29 mouse cellular contexts compared by ENCODE assay signal in the genomic region with DNA sequence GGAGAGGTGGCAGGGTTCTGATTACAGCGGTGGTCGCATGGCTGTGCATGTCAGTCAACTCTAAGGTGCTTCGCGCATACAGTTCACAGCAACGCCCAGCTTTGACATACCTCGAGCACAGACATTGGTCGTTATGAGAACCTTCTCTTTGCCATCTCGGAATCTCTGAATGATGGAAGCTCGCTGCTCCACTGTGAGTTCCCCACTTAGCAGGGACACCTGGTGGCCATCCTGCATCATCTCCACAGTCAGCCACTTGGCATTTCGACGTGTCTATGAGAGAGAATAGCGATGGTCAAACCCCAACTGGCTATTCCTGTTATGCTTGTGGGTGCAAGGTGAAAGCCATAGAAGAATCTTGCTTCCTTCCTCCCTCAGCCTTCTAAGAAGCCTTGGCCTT. TPM values are rescaled to one million over a fixed set of nuclear protein-coding genes. Genes with fewer than 3 reads are reported as not detected.
DNase-seq lines count a peak whose midpoint lies in the region; ATAC-seq and TF ChIP-seq lines count a peak whose summit lies in the region.
"Had no signal": no experiment of that assay in that cellular context is flagged by ENCODE, and none has a peak within 500 bp of the region (broad histone marks: within the 10 kb centered on the region; RNA-seq: fewer than 3 reads in every experiment).

No protein-coding gene starts in this region.

- no peak overlapping the region for H3K4me2 ChIP-seq in forebrain, postnatal 0 days (ENCODE audit: low read depth)
- H3K4me2 ChIP-seq in forebrain, embryonic 16.5 days (ENCODE audit: low read length): no peak overlapping the region
- H3K4me2 ChIP-seq in kidney, postnatal 0 days (ENCODE audit: low read length): no peak overlapping the region
- no peak overlapping the region for H3K4me2 ChIP-seq in kidney, embryonic 15.5 days
- H3K4me2 ChIP-seq in midbrain, postnatal 0 days (ENCODE audit: low read depth, low read length, poor library complexity, severe bottlenecking): no peak overlapping the region
- no peak overlapping the region for H3K4me2 ChIP-seq in midbrain, embryonic 15.5 days
- H3K4me2 ChIP-seq: liver, embryonic 11.5 days; neural tube, embryonic 12.5 days had no signal

- no peak for DNase-seq in forebrain, postnatal 0 days
- no peak for DNase-seq in kidney, postnatal 0 days (ENCODE audit: low spot score)
- peak; percentile 20 for DNase-seq in midbrain, postnatal 0 days (ENCODE audit: low spot score)
- no peak for DNase-seq in gastrocnemius, postnatal 25 days
- DNase-seq: adrenal gland, adult 8-10 months; cerebellum, adult 9-10 months; kidney, adult 11 months; kidney, postnatal 36 days; lung, postnatal 14 days; right cerebral cortex, postnatal 14 days; thymus, postnatal 14 days had no signal

- WGBS in forebrain, postnatal 0 days: 74% methylated on average over 12 of the region's 12 CpGs
- 74% methylated on average over 12 of the region's 12 CpGs for whole genome bisulfite sequencing in forebrain, embryonic 16.5 days
- WGBS in kidney, postnatal 0 days: 72% methylated on average over 12 of the region's 12 CpGs
- 76% methylated on average over 12 of the region's 12 CpGs for WGBS in kidney, embryonic 15.5 days
- WGBS in midbrain, postnatal 0 days: 69% methylated on average over 12 of the region's 12 CpGs
- WGBS in midbrain, embryonic 15.5 days: 75% methylated on average over 12 of the region's 12 CpGs

- TF ChIP-seq CTCF in forebrain, postnatal 0 days (IDR thresholded peaks at IDR 0.05; ENCODE audit: low read depth): peak; percentile 56
- TF ChIP-seq CTCF in kidney, postnatal 0 days (IDR thresholded peaks at IDR 0.05; ENCODE audit: low read depth): peak; percentile 47; the same call in 1 of the 2 replicates
- peak; percentile 69 for TF ChIP-seq CTCF in midbrain, postnatal 0 days (IDR thresholded peaks at IDR 0.05)

- 0 out of 2 replicates have a peak, but pooled peaks have one; percentile 30 for ATAC-seq in forebrain, postnatal 0 days
- ATAC-seq in forebrain, embryonic 16.5 days: no peak
- no peak for ATAC-seq in kidney, postnatal 0 days (replicated peaks; ENCODE audit: low FRiP score, low read depth)
- ATAC-seq in kidney, embryonic 15.5 days (replicated peaks; ENCODE audit: low FRiP score): no peak
- ATAC-seq in midbrain, postnatal 0 days (ENCODE audit: low FRiP score): no peak
- ATAC-seq in midbrain, embryonic 15.5 days (replicated peaks): no peak
- ATAC-seq in erythroid progenitor cell, adult 5-6 weeks (replicated peaks; ENCODE audit: low FRiP score, poor library complexity, severe bottlenecking): no peak
- ATAC-seq: CD4-positive, CD25-positive, alpha-beta regulatory T cell, adult 4 months had no signal

- no peaks in the 10 kb centered on the region for H3K4me1 ChIP-seq in forebrain, postnatal 0 days (ENCODE audit: insufficient read depth)
- no peaks in the 10 kb centered on the region for H3K4me1 ChIP-seq in forebrain, embryonic 16.5 days (replicated peaks; ENCODE audit: control insufficient read depth, insufficient read depth, low read length)
- no peaks in the 10 kb centered on the region for H3K4me1 ChIP-seq in kidney, postnatal 0 days (replicated peaks; ENCODE audit: insufficient read depth, low read length)
- no peaks in the 10 kb centered on the region for H3K4me1 ChIP-seq in kidney, embryonic 15.5 days
- no peaks in the 10 kb centered on the region for H3K4me1 ChIP-seq in midbrain, postnatal 0 days (ENCODE audit: insufficient read depth, low read length)
- no peaks in the 10 kb centered on the region for H3K4me1 ChIP-seq in midbrain, embryonic 15.5 days

- no peak overlapping the region for H3K4me3 ChIP-seq in forebrain, postnatal 0 days (ENCODE audit: low read depth, low read length)
- H3K4me3 ChIP-seq in forebrain, embryonic 16.5 days (replicated peaks; ENCODE audit: low read length): no peak overlapping the region
- H3K4me3 ChIP-seq in kidney, postnatal 0 days (replicated peaks; ENCODE audit: low read depth, low read length): no peak overlapping the region
- H3K4me3 ChIP-seq in kidney, embryonic 15.5 days (replicated peaks): no peak overlapping the region
- H3K4me3 ChIP-seq in midbrain, postnatal 0 days (ENCODE audit: low read depth, low read length): no peak overlapping the region
- H3K4me3 ChIP-seq in midbrain, embryonic 15.5 days: no peak overlapping the region
- H3K4me3 ChIP-seq: neural tube, embryonic 12.5 days had no signal

- H3K27me3 ChIP-seq in forebrain, postnatal 0 days (ENCODE audit: insufficient read depth, low read length): no peaks in the 10 kb centered on the region
- no peaks in the 10 kb centered on the region for H3K27me3 ChIP-seq in forebrain, embryonic 16.5 days (replicated peaks; ENCODE audit: control insufficient read depth, insufficient read depth, low read length)
- no peaks in the 10 kb centered on the region for H3K27me3 ChIP-seq in kidney, postnatal 0 days (ENCODE audit: insufficient read depth, low read length)
- H3K27me3 ChIP-seq in kidney, embryonic 15.5 days: no peaks in the 10 kb centered on the region
- no peaks in the 10 kb centered on the region for H3K27me3 ChIP-seq in midbrain, postnatal 0 days (ENCODE audit: insufficient read depth, low read length)
- H3K27me3 ChIP-seq in midbrain, embryonic 15.5 days (replicated peaks): no peaks in the 10 kb centered on the region
- H3K27me3 ChIP-seq: neural tube, embryonic 12.5 days had no signal

- H3K9me3 ChIP-seq in forebrain, postnatal 0 days (ENCODE audit: low read length): no peaks in the 10 kb centered on the region
- no peaks in the 10 kb centered on the region for H3K9me3 ChIP-seq in forebrain, embryonic 16.5 days (ENCODE audit: control insufficient read depth, low read length)
- no peaks in the 10 kb centered on the region for H3K9me3 ChIP-seq in kidney, postnatal 0 days (replicated peaks; ENCODE audit: low read length)
- no peaks in the 10 kb centered on the region for H3K9me3 ChIP-seq in kidney, embryonic 15.5 days (replicated peaks)
- H3K9me3 ChIP-seq in midbrain, postnatal 0 days (ENCODE audit: low read length): no peaks in the 10 kb centered on the region
- H3K9me3 ChIP-seq in midbrain, embryonic 15.5 days: no peaks in the 10 kb centered on the region
- H3K9me3 ChIP-seq: neural tube, embryonic 12.5 days had no signal

- peaks cover 24% of the 10 kb centered on the region for H3K36me3 ChIP-seq in forebrain, postnatal 0 days (ENCODE audit: insufficient read depth)
- peaks cover 12% of the 10 kb centered on the region for H3K36me3 ChIP-seq in forebrain, embryonic 16.5 days (ENCODE audit: control insufficient read depth, insufficient read depth)
- H3K36me3 ChIP-seq in kidney, postnatal 0 days (ENCODE audit: insufficient read depth, low read length): no peaks in the 10 kb centered on the region
- no peaks in the 10 kb centered on the region for H3K36me3 ChIP-seq in kidney, embryonic 15.5 days
- peaks cover 49% of the 10 kb centered on the region for H3K36me3 ChIP-seq in midbrain, postnatal 0 days (ENCODE audit: insufficient read depth, low read length)
- H3K36me3 ChIP-seq in midbrain, embryonic 15.5 days (replicated peaks): peaks cover 17% of the 10 kb centered on the region

- H3K27ac ChIP-seq in forebrain, postnatal 0 days (ENCODE audit: low read depth, low read length): no peak overlapping the region
- no peak overlapping the region for H3K27ac ChIP-seq in forebrain, embryonic 16.5 days (ENCODE audit: low read length)
- H3K27ac ChIP-seq in kidney, postnatal 0 days: no peak overlapping the region
- no peak overlapping the region for H3K27ac ChIP-seq in kidney, embryonic 15.5 days
- H3K27ac ChIP-seq in midbrain, postnatal 0 days (ENCODE audit: low read depth, low read length): no peak overlapping the region
- no peak overlapping the region for H3K27ac ChIP-seq in midbrain, embryonic 15.5 days
- H3K27ac ChIP-seq: neural tube, embryonic 12.5 days had no signal

- no peak overlapping the region for H3K9ac ChIP-seq in forebrain, postnatal 0 days
- no peak overlapping the region for H3K9ac ChIP-seq in forebrain, embryonic 16.5 days (replicated peaks; ENCODE audit: low read depth, low read length)
- no peak overlapping the region for H3K9ac ChIP-seq in kidney, postnatal 0 days (ENCODE audit: low read depth, low read length)
- no peak overlapping the region for H3K9ac ChIP-seq in kidney, embryonic 15.5 days
- H3K9ac ChIP-seq in midbrain, postnatal 0 days (replicated peaks; ENCODE audit: low read length, poor library complexity, severe bottlenecking): no peak overlapping the region
- H3K9ac ChIP-seq in midbrain, embryonic 15.5 days: no peak overlapping the region
- H3K9ac ChIP-seq: neural tube, embryonic 12.5 days had no signal

RNA-seq across cellular contexts. Expression of gene Ddx25, which starts 12.6 kb away (rescaled TPM):
- total RNA-seq in forebrain, postnatal 0 days (2014; rRNA removed): 22.2 and 23.5 TPM in 2 replicates
- polyA plus RNA-seq in forebrain, postnatal 0 days (2015; fragmentation: Nextera tagmentation; extraction: Ambion mirVana): 23.6 and 25.6 TPM in 2 replicates
- polyA plus RNA-seq in forebrain, embryonic 16.5 days (2015; fragmentation: Nextera tagmentation; extraction: Ambion mirVana): 19.4 and 21.6 TPM in 2 replicates
- 0.96 and 0.97 TPM in 2 replicates for polyA plus RNA-seq in kidney, postnatal 0 days (2015; fragmentation: Nextera tagmentation; extraction: Ambion mirVana)
- polyA plus RNA-seq in kidney, embryonic 15.5 days (2015; fragmentation: Nextera tagmentation; extraction: Ambion mirVana): 2.3 and 2.4 TPM in 2 replicates
- 24.1 and 28.6 TPM in 2 replicates for total RNA-seq in midbrain, postnatal 0 days (2014; rRNA removed)
- 28.5 and 28.7 TPM in 2 replicates for polyA plus RNA-seq in midbrain, postnatal 0 days (2015; fragmentation: Nextera tagmentation; extraction: Ambion mirVana)
- polyA plus RNA-seq in midbrain, embryonic 15.5 days (2015; fragmentation: Nextera tagmentation; extraction: Ambion mirVana): 27.9 and 30.0 TPM in 2 replicates
- under 0.01 TPM in 1 of 2 replicates, not detected in the other for total RNA-seq in erythroid progenitor cell, adult 5-6 weeks (2015; ENCODE audit: low replicate concordance)
- total RNA-seq in erythroid progenitor cell, adult 5-6 weeks (2017; ENCODE audit: low replicate concordance): 0.23 TPM in 1 of 2 replicates, not detected in the other
- not detected for total RNA-seq in gastrocnemius, postnatal 25 days (2021)
- total RNA-seq: megakaryocyte-erythroid progenitor cell, adult 5-6 weeks had no signal

RNA-seq across cellular contexts. Expression of gene Pus3, which starts 12.7 kb away (rescaled TPM):
- total RNA-seq in forebrain, postnatal 0 days (2014; rRNA removed): 18.8 and 19.2 TPM in 2 replicates
- 13.9 and 15.2 TPM in 2 replicates for polyA plus RNA-seq in forebrain, postnatal 0 days (2015; fragmentation: Nextera tagmentation; extraction: Ambion mirVana)
- polyA plus RNA-seq in forebrain, embryonic 16.5 days (2015; fragmentation: Nextera tagmentation; extraction: Ambion mirVana): 15.7 and 20.6 TPM in 2 replicates
- 20.0 and 20.2 TPM in 2 replicates for polyA plus RNA-seq in kidney, postnatal 0 days (2015; fragmentation: Nextera tagmentation; extraction: Ambion mirVana)
- 21.8 and 22.0 TPM in 2 replicates for polyA plus RNA-seq in kidney, embryonic 15.5 days (2015; fragmentation: Nextera tagmentation; extraction: Ambion mirVana)
- 9.6 and 12.8 TPM in 2 replicates for total RNA-seq in midbrain, postnatal 0 days (2014; rRNA removed)
- 13.3 and 14.2 TPM in 2 replicates for polyA plus RNA-seq in midbrain, postnatal 0 days (2015; fragmentation: Nextera tagmentation; extraction: Ambion mirVana)
- 14.8 and 16.0 TPM in 2 replicates for polyA plus RNA-seq in midbrain, embryonic 15.5 days (2015; fragmentation: Nextera tagmentation; extraction: Ambion mirVana)
- 7.9 and 10.1 TPM in 2 replicates for total RNA-seq in erythroid progenitor cell, adult 5-6 weeks (2015; ENCODE audit: low replicate concordance)
- total RNA-seq in erythroid progenitor cell, adult 5-6 weeks (2017; ENCODE audit: low replicate concordance): 4.1 and 8.5 TPM in 2 replicates
- total RNA-seq in gastrocnemius, postnatal 25 days (2021): 1 to 10 TPM; 7.0 to 9.2 TPM

RNA-seq across cellular contexts. Expression of gene Pate2, which starts 24.4 kb away (rescaled TPM):
- 0.62 and 2.6 TPM in 2 replicates for total RNA-seq in forebrain, postnatal 0 days (2014; rRNA removed)
- 0.67 and 0.90 TPM in 2 replicates for polyA plus RNA-seq in forebrain, postnatal 0 days (2015; fragmentation: Nextera tagmentation; extraction: Ambion mirVana)
- 1.3 and 2.3 TPM in 2 replicates for polyA plus RNA-seq in forebrain, embryonic 16.5 days (2015; fragmentation: Nextera tagmentation; extraction: Ambion mirVana)
- polyA plus RNA-seq in kidney, postnatal 0 days (2015; fragmentation: Nextera tagmentation; extraction: Ambion mirVana): 0.28 and 0.36 TPM in 2 replicates
- polyA plus RNA-seq in kidney, embryonic 15.5 days (2015; fragmentation: Nextera tagmentation; extraction: Ambion mirVana): 1.0 TPM in 2 replicates
- 0.14 and 0.33 TPM in 2 replicates for total RNA-seq in midbrain, postnatal 0 days (2014; rRNA removed)
- polyA plus RNA-seq in midbrain, postnatal 0 days (2015; fragmentation: Nextera tagmentation; extraction: Ambion mirVana): 0.42 and 0.54 TPM in 2 replicates
- 1.2 TPM in 2 replicates for polyA plus RNA-seq in midbrain, embryonic 15.5 days (2015; fragmentation: Nextera tagmentation; extraction: Ambion mirVana)
- not detected in 2 replicates for total RNA-seq in erythroid progenitor cell, adult 5-6 weeks (2015; ENCODE audit: low replicate concordance)
- total RNA-seq in erythroid progenitor cell, adult 5-6 weeks (2017; ENCODE audit: low replicate concordance): 0.53 and 3.1 TPM in 2 replicates
- not detected for total RNA-seq in gastrocnemius, postnatal 25 days (2021)
- total RNA-seq: monocyte, adult 5-6 weeks had no signal
- polyA plus RNA-seq: CD4-positive, CD25-positive, alpha-beta regulatory T cell, adult 4 months had no signal

RNA-seq across cellular contexts. Expression of gene Hyls1, which starts 24.5 kb away (rescaled TPM):
- total RNA-seq in forebrain, postnatal 0 days (2014; rRNA removed): 15.8 and 16.6 TPM in 2 replicates
- polyA plus RNA-seq in forebrain, postnatal 0 days (2015; fragmentation: Nextera tagmentation; extraction: Ambion mirVana): 13.6 and 14.8 TPM in 2 replicates
- polyA plus RNA-seq in forebrain, embryonic 16.5 days (2015; fragmentation: Nextera tagmentation; extraction: Ambion mirVana): 25.1 and 26.3 TPM in 2 replicates
- 7.6 and 8.1 TPM in 2 replicates for polyA plus RNA-seq in kidney, postnatal 0 days (2015; fragmentation: Nextera tagmentation; extraction: Ambion mirVana)
- polyA plus RNA-seq in kidney, embryonic 15.5 days (2015; fragmentation: Nextera tagmentation; extraction: Ambion mirVana): 15.5 and 15.6 TPM in 2 replicates
- total RNA-seq in midbrain, postnatal 0 days (2014; rRNA removed): 7.9 and 8.9 TPM in 2 replicates
- 9.2 and 10.7 TPM in 2 replicates for polyA plus RNA-seq in midbrain, postnatal 0 days (2015; fragmentation: Nextera tagmentation; extraction: Ambion mirVana)
- 14.5 and 16.3 TPM in 2 replicates for polyA plus RNA-seq in midbrain, embryonic 15.5 days (2015; fragmentation: Nextera tagmentation; extraction: Ambion mirVana)
- total RNA-seq in erythroid progenitor cell, adult 5-6 weeks (2015; ENCODE audit: low replicate concordance): 30.6 and 41.8 TPM in 2 replicates
- 28.7 and 37.7 TPM in 2 replicates for total RNA-seq in erythroid progenitor cell, adult 5-6 weeks (2017; ENCODE audit: low replicate concordance)
- total RNA-seq in gastrocnemius, postnatal 25 days (2021): 1 to 10 TPM; 1.0 to 1.1 TPM

RNA-seq across cellular contexts. Expression of gene Gm1113, which starts 27.6 kb away (rescaled TPM):
- total RNA-seq in forebrain, postnatal 0 days (2014; rRNA removed): not detected in 2 replicates
- not detected in 2 replicates for polyA plus RNA-seq in forebrain, postnatal 0 days (2015; fragmentation: Nextera tagmentation; extraction: Ambion mirVana)
- polyA plus RNA-seq in forebrain, embryonic 16.5 days (2015; fragmentation: Nextera tagmentation; extraction: Ambion mirVana): not detected in 2 replicates
- polyA plus RNA-seq in kidney, postnatal 0 days (2015; fragmentation: Nextera tagmentation; extraction: Ambion mirVana): not detected in 2 replicates
- not detected in 2 replicates for polyA plus RNA-seq in kidney, embryonic 15.5 days (2015; fragmentation: Nextera tagmentation; extraction: Ambion mirVana)
- not detected in 2 replicates for total RNA-seq in midbrain, postnatal 0 days (2014; rRNA removed)
- polyA plus RNA-seq in midbrain, postnatal 0 days (2015; fragmentation: Nextera tagmentation; extraction: Ambion mirVana): not detected in 2 replicates
- polyA plus RNA-seq in midbrain, embryonic 15.5 days (2015; fragmentation: Nextera tagmentation; extraction: Ambion mirVana): not detected in 2 replicates
- not detected in 2 replicates for total RNA-seq in erythroid progenitor cell, adult 5-6 weeks (2015; ENCODE audit: low replicate concordance)
- not detected in 2 replicates for total RNA-seq in erythroid progenitor cell, adult 5-6 weeks (2017; ENCODE audit: low replicate concordance)
- total RNA-seq in gastrocnemius, postnatal 25 days (2021): not detected
- total RNA-seq: adrenal gland, adult 8-10 months; layer of hippocampus, postnatal 14 days; left cerebral cortex, postnatal 36 days; megakaryocyte-erythroid progenitor cell, adult 5-6 weeks; monocyte, adult 5-6 weeks had no signal
- polyA plus RNA-seq: CD4-positive, CD25-positive, alpha-beta regulatory T cell, adult 4 months; embryonic facial prominence, embryonic 14.5 days; forebrain, embryonic 11.5 days; gonadal fat pad, adult 2 months; heart, embryonic 16.5 days; hindbrain, embryonic 11.5 days; liver, embryonic 11.5 days; neural tube, embryonic 12.5 days; spleen, adult 2 months; stomach, embryonic 16.5 days had no signal
